Mouse (Mus musculus) limb, embryonic 14.5 days (tissue): ENCODE data around the gene Dram1. TPM values are rescaled to one million over a fixed set of nuclear protein-coding genes. Genes with fewer than 3 reads are reported as not detected.

ENCODE experiments used
- ATAC-seq: fragments of 200-750 bp; cut with Nextera tagmentation; 2 replicates; pipeline ENCODE4 v1.8.0; 2017; ENCODE audit warnings: low read depth, moderate number of reproducible peaks, moderate TSS enrichment; ENCODE audit not compliant: low FRiP score
- DNase-seq: peaks from one replicate; pipeline ENCODE4 v3.0.0-alpha.2; 2015; ENCODE audit warnings: low spot score
- H3K27ac ChIP-seq: fragments of 300-500 bp; sonication (generic); replicated peaks from 2 replicates; pipeline ENCODE4 v1.5.1; 2014; ENCODE audit warnings: low read depth, mild to moderate bottlenecking, low read length, moderate library complexity, mixed read lengths
- H3K27me3 ChIP-seq: fragments of 300-500 bp; sonication (generic); 2 replicates; pipeline ENCODE4 v1.6.1; 2014; ENCODE audit warnings: low read length, mixed read lengths; ENCODE audit not compliant: control insufficient read depth, insufficient read depth
- H3K36me3 ChIP-seq: fragments of 300-500 bp; sonication (generic); 2 replicates; pipeline ENCODE4 v1.6.1; 2014; ENCODE audit warnings: mild to moderate bottlenecking, low read length, moderate library complexity, mixed read lengths; ENCODE audit not compliant: control insufficient read depth, insufficient read depth
- H3K4me1 ChIP-seq: fragments of 300-500 bp; sonication (generic); 2 replicates; pipeline ENCODE4 v1.6.1; 2014; ENCODE audit warnings: antibody characterized with exemption, low read length, mixed read lengths; ENCODE audit not compliant: control insufficient read depth, insufficient read depth
- H3K4me2 ChIP-seq: fragments of 300-500 bp; sonication (generic); replicated peaks from 2 replicates; pipeline ENCODE4 v1.6.1; 2014; ENCODE audit warnings: low read depth, mild to moderate bottlenecking, low read length, moderate library complexity; ENCODE audit not compliant: severe bottlenecking
- H3K4me3 ChIP-seq: fragments of 300-500 bp; sonication (generic); replicated peaks from 2 replicates; pipeline ENCODE4 v1.5.1; 2014; ENCODE audit warnings: low read length
- H3K9ac ChIP-seq: fragments of 300-500 bp; sonication (generic); 2 replicates; pipeline ENCODE4 v1.6.1; 2014; ENCODE audit warnings: mild to moderate bottlenecking, low read depth, low read length, moderate library complexity; ENCODE audit not compliant: severe bottlenecking
- H3K9me3 ChIP-seq: fragments of 300-500 bp; sonication (generic); 2 replicates; pipeline ENCODE4 v1.6.1; 2016; ENCODE audit warnings: low read length; ENCODE audit not compliant: control insufficient read depth
- POLR2A ChIP-seq: fragments of 200-500 bp; IDR thresholded peaks from 2 replicates; pipeline ENCODE4 v1.8.0; 2012; ENCODE audit warnings: inconsistent platforms, mild to moderate bottlenecking, moderate library complexity, borderline replicate concordance; ENCODE audit not compliant: insufficient read depth, insufficient read length; ENCODE audit errors: extremely low read depth
- WGBS: fragments of 180-500 bp; shearing (Covaris S2); extraction: QIAGEN DNeasy Blood & Tissue Kit; methylation state at CpG from one replicate; pipeline ENCODE4 v1.1.7; 2014; 5-methylcytosine and 5-hydroxymethylcytosine counted together
- polyA plus RNA-seq, 2 experiments: library from polyadenylated mRNA; depleted of rRNA in 1 of 2; stranded (reverse) in 1 of 2; unstranded in 1 of 2; fragments of >200 nt; fragmentation: Nextera tagmentation in 1 of 2; extraction: Ambion mirVana in 1 of 2; gene quantifications; 2 replicates each; pipeline versions ENCODE4 v1.2.1 to v1.2.3; 2012 to 2014

The Dram1 gene
- polyA plus RNA-seq, 2 experiments = 1.8 to 2.2 TPM

GRCm38 (mm10) chr10:88372436-88372835 lies 6.4 kb downstream of the Dram1 start:
- no peaks in the 10 kb centered on the region for H3K36me3 ChIP-seq

GRCm38 (mm10) chr10:88371793-88372192 lies 7.1 kb downstream of the Dram1 start:
- no peak for DNase-seq
- TF ChIP-seq POLR2A = no peak
- H3K27me3 ChIP-seq = no peaks in the 10 kb centered on the region
- WGBS = 9% methylated on average over 2 of the region's 2 CpGs
- no peaks in the 10 kb centered on the region for H3K36me3 ChIP-seq
- no peaks in the 10 kb centered on the region for H3K9me3 ChIP-seq
- no peak overlapping the region for H3K27ac ChIP-seq
- H3K4me2 ChIP-seq = no peak overlapping the region
- H3K4me3 ChIP-seq = no peak overlapping the region
- ATAC-seq = no peak
- H3K4me1 ChIP-seq = no peaks in the 10 kb centered on the region
- H3K9ac ChIP-seq = no peak overlapping the region

More at GRCm38 (mm10) chr10:88372436-88372835, 6.4 kb downstream of the Dram1 start:
- no peak for TF ChIP-seq POLR2A
- no peak overlapping the region for H3K4me3 ChIP-seq
- H3K27me3 ChIP-seq = no peaks in the 10 kb centered on the region
- no peak for DNase-seq
- 83% methylated on average over 4 of the region's 4 CpGs for WGBS
- no peaks in the 10 kb centered on the region for H3K4me1 ChIP-seq
- no peak overlapping the region for H3K9ac ChIP-seq
- no peak for ATAC-seq
- H3K4me2 ChIP-seq = no peak overlapping the region
- no peaks in the 10 kb centered on the region for H3K9me3 ChIP-seq
- H3K27ac ChIP-seq = no peak overlapping the region

- H3K9me3 ChIP-seq = no peaks in the 10 kb centered on the region
- no peaks in the 10 kb centered on the region for H3K4me1 ChIP-seq
- no peak overlapping the region for H3K27ac ChIP-seq
- no peak overlapping the region for H3K4me3 ChIP-seq
- no peaks in the 10 kb centered on the region for H3K27me3 ChIP-seq
- no peak for TF ChIP-seq POLR2A
- H3K9ac ChIP-seq = no peak overlapping the region
- H3K4me2 ChIP-seq = no peak overlapping the region
- no peak for DNase-seq
- ATAC-seq = no peak
- H3K36me3 ChIP-seq = no peaks in the 10 kb centered on the region
- WGBS = 53% methylated on average over 4 of the region's 4 CpGs
Observed at GRCm38 (mm10) chr10:88369233-88369632, 9.6 kb downstream of the Dram1 start.

- no peak for TF ChIP-seq POLR2A
- H3K27me3 ChIP-seq = no peaks in the 10 kb centered on the region
- no peak for ATAC-seq
- no peak overlapping the region for H3K27ac ChIP-seq
- H3K4me1 ChIP-seq = no peaks in the 10 kb centered on the region
- no peak overlapping the region for H3K4me3 ChIP-seq
- H3K9ac ChIP-seq = no peak overlapping the region
- no peaks in the 10 kb centered on the region for H3K9me3 ChIP-seq
- no peak for DNase-seq
- 84% methylated on average over 3 of the region's 3 CpGs for WGBS
- H3K4me2 ChIP-seq = no peak overlapping the region
- no peaks in the 10 kb centered on the region for H3K36me3 ChIP-seq
Observed at GRCm38 (mm10) chr10:88364221-88364620, 14.7 kb downstream of the Dram1 start.

GRCm38 (mm10) chr10:88362218-88362617 lies 16.7 kb downstream of the Dram1 start:
- Histone ChIP-seq H3K27ac (no peak overlapping the region), H3K9me3 (no peaks in the 10 kb centered on the region; the same call in 1 of the 2 replicates), H3K9ac (no peak overlapping the region), H3K36me3 (no peaks in the 10 kb centered on the region), H3K4me3 (no peak overlapping the region), H3K4me2 (no peak overlapping the region), H3K4me1 (no peaks in the 10 kb centered on the region), H3K27me3 (no peaks in the 10 kb centered on the region)
- ATAC-seq (no peak), DNase-seq (no peak)
- WGBS = 31% methylated on average over 1 of the region's 1 CpGs
- no peak for TF ChIP-seq POLR2A
